Mouse (Mus musculus): ENCODE measurements at regions not wholly inside any gene's neighbourhood (a gene's known extent, or its start where the extent isn't known, plus 50 kb on each side); places are given as distances from the start of the nearest gene placed in this dataset.
"Not testable (repeated sequence)": the region's sequence is repeated elsewhere in the genome, so short reads cannot be mapped to it uniquely, and the experiment has no call there.

DNA sequence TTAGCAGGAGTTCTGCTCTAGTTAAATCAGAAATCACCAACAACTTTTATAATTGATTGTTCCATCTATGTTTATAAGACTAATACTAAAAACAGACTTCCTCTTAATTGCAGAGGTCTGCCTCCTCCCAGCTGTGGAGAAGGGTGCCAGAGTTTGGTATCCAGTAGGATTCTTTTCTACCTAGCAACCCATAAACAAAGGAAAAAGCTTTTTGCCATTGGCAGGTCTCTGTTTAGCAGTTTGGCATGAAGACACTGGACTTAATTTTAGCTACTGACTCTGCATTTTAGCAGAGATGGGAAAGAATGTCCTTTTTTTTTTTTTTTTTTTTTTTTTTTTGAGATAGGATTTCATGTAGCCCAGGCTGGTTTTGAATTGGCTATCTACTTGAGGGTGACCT, 1628.4 kb downstream of the A830018L16Rik start:
- DNase-seq = no peak

DNA sequence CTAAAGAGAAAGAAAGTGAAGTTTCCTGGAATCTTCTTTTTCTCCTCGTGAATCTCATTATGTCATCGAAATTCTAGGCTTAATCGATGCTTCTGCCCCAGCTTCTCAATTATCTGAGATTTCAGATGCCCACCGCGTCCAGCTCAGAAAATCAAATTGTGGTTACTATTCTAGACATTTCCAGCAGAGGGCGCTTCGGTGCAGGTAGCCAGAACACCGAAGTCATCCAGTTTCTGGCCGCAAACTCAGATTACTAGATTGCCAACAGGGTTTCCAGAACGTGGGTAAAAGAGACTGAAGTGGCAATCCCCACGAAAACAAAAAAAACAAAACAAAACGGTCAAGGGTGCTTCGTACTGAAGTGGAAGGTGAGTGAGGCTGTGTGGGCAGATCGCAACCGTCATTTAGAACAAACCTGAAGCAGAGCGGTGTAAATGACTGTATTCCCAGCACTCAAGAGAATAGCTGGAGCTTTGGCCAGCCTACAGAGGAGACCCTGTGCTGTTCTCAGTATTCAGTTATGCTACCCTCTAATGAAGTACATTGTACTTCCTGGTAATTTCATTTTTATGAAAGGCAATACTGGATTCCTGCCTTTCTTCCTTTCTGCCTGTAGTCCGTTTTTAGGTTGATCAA, 1636.4 kb downstream of the A830018L16Rik start:
- peak; percentile 57 for DNase-seq

DNA sequence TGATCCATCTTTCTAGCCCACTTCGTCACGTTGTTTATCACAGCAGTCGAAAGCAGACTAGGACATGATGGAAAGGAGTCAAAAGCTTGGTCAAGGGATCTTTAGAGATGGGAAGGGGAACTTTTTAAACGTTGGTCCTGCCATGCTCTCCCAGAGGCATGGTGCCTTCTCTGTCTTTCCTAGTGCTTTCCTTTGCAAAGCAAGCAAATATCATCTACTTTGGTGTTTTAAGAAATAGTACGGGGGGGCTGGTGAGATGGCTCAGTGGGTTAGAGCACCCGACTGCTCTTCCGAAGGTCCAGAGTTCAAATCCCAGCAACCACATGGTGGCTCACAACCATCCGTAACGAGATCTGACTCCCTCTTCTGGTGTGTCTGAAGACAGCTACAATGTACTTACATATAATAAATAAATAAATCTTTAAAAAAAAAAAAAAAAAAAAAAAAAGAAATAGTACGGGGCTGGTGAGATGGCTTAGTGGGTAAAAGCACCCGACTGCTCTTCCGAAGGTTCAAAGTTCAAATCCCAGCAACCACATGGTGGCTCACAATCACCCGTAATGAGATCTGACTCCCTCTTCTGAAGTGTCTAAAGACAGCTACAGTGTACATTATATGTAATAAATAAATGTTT, 1637.6 kb downstream of the A830018L16Rik start:
- not testable (repeated sequence) for DNase-seq

DNA sequence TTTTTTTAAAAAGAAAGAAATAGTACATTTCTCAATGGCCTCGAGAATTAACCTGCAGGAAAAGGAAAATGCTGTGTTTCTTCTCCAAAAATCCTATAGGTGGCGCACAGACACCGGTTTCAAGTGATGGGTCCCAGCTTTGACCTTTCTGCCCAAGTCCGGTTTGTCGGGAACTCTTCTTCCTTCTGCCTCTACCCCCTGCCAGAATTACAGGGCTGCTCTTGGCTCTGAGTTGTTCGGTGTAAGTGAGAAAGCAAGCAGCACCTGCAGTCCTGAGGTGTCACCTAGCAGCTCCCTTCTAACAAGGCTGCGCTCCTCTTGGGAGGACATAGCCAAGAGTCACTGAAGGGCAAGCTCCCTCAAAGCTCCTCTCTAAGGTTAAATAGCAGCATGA, 1638.2 kb downstream of the A830018L16Rik start:
- DNase-seq = peak; percentile 34

DNA sequence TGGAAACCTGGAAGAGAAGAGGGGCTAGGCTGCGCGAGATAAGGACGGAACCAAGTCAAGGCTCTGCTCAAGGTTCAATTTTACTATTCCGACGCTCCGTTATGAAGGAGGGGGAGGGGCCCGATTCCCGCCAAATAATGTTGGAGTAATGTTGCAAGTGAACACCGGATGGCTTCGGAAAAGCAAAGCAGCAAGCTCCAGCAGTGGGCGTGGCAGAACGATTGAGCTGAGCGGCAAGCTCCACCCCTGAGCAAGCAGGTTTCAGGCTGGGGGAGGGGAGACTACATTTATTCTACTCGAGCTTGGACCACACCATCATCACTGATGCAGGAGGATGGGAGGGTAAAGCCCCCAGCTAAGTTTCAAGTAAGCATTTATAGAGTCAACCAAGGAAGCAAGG, 1643.8 kb downstream of the A830018L16Rik start:
- no peak for DNase-seq

DNA sequence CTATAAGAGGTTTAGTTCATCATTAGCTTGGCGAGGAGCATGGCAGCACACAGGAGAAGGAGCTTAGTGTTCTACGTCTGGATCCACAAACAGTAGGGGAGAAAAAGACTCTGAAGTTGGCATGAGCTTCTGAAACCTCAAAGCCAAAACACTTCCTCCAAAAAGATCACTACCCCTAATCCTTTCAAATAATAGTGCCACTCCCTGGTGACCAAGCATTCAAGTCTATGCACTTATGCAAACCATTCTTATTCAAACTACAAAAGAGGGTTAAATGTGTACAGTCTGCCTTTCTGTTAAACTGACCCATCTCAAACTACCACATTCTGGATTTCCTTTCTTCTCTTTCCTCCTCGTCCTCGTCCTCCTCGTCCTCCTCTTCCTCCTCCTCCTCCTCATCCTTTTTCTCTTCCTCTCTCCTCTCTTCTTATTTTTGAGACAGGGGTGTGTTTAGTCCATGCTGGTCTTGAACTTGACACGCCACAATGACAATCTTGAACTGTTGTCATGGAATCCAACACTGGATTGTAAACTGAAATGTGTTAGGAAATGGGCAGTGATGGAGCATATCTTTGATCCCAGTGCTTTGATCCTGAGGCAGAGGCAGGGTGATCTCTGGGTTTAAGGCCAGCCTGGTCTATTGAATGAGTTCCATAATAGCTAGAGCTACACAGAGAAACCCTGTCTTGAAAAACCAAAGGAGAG, 1645.9 kb downstream of the A830018L16Rik start:
- DNase-seq = no peak
